Mouse (Mus musculus): ENCODE measurements around the gene Atp1a3.

- TF ChIP-seq CTCF (IDR thresholded peaks at IDR 0.05; ENCODE audit: borderline replicate concordance, control insufficient read depth, extremely low read depth, insufficient read depth, low read length, poor library complexity) (no peak), POLR2A (IDR thresholded peaks at IDR 0.05; ENCODE audit: control insufficient read depth, extremely low read depth, insufficient read depth, low read length, poor library complexity) (no peak)
These were observed 31.9 kb downstream of the Atp1a3 start for GRCm38 (mm10) chr7:24973902-24974301.
